Mouse (Mus musculus): ENCODE measurements around the gene Pde3a.

The Pde3a gene

GRCm38 (mm10) chr6:141404649-141405048 lies 155.6 kb downstream of the Pde3a start:
- DNase-seq (ENCODE audit: low read depth, low spot score), result no peak

DNA sequence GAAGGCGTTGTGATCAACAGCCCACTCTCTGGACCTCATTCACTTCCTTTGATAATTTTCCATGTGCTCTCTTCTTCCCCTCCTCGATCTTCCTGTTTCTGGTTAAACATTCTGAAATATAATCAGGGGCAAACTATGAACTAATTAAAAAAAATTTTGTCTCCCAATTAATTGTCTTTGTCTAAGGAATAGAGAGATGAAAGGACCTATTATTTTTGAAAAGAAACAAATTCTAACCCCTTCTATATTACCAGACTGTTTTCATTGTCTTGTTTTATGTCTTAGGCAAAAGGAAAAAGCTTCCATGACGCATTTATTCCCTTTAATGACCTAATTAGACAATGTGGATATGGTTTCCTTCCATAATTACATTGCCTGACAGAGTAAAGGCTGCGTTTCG lies 156.4 kb downstream of the Pde3a start:
- no peak for DNase-seq (ENCODE audit: low read depth, low spot score)

GRCm38 (mm10) chr6:141408758-141409157 lies 159.7 kb downstream of the Pde3a start:
- DNase-seq (ENCODE audit: low read depth, low spot score), result no peak

DNA sequence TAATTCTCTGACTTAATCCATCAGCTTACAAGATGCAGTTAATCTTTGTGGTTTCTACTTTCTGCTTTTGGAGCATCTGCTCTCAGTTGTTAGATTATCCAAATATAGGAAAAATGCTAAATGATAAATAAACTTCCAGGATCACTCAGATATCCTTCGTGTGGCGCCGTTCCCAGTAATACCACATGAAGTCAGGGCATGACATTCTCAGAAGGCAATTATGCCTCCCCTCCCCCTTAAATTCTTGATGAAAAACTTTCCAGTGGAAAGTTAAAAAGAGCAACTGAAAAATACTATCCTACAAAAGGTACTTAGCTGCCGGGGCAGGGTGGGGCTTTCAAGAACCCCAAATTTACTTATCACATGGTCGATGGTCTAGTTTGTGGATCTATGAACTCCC lies 161.8 kb downstream of the Pde3a start:
- DNase-seq (ENCODE audit: low read depth, low spot score), result no peak

GRCm38 (mm10) chr6:141425114-141425513 lies 176.0 kb downstream of the Pde3a start:
- DNase-seq (ENCODE audit: low read depth, low spot score), result no peak

GRCm38 (mm10) chr6:141428587-141428986 lies 179.5 kb downstream of the Pde3a start:
- no peak for DNase-seq (ENCODE audit: low read depth, low spot score)

DNA sequence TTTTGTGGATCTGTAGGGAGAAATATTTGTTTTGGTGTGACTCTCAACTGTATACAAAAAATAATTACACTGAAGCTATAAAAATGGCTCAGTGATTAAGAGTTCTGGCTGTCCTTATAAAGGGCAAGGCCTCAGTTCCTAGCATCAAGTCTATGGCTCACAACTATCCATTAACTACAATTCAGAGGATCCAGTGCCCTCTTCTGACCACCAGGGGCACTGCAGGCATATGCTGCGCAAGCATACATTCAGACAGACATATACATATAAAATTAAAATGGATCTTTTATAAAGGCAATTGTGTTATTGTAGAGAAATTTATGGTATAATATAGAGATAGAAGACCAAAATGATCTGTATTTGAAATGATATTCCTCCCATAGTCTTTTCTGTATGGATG lies 181.1 kb downstream of the Pde3a start:
- DNase-seq (ENCODE audit: low read depth, low spot score), result peak; percentile 9

DNA sequence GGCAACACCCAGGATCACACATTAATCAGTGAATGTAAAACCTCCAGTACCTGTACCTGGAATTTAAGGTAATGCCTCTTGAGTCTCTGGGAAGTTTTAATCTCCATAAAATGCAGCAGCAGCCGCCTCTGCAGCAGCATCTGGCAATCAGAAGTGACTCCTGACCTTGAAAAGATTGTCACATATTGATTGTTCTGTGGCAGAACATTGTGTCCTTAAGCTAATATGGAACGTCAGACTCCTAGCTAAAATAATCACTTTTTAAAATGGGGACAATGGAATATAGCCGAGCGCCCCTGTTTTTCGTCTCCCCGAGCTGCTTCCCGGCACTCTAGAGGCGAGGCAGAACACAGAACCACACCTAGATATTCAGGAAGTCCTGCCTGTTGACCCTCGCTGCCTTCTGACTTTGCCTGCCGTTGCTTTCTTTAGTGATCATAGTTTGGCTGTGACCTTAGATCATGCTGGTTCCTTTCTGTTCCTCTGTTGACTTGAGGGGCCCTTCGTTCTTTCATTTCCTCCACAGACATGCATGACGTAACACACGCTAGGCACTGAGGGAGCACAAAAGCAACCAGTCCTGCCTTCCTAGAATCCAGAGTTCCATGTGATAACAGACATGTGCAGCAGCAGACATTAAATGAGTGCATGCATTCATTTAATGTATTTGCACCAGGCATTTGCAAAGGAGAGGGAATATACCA lies 183.4 kb downstream of the Pde3a start:
- no peak for DNase-seq (ENCODE audit: low read depth, low spot score)

DNA sequence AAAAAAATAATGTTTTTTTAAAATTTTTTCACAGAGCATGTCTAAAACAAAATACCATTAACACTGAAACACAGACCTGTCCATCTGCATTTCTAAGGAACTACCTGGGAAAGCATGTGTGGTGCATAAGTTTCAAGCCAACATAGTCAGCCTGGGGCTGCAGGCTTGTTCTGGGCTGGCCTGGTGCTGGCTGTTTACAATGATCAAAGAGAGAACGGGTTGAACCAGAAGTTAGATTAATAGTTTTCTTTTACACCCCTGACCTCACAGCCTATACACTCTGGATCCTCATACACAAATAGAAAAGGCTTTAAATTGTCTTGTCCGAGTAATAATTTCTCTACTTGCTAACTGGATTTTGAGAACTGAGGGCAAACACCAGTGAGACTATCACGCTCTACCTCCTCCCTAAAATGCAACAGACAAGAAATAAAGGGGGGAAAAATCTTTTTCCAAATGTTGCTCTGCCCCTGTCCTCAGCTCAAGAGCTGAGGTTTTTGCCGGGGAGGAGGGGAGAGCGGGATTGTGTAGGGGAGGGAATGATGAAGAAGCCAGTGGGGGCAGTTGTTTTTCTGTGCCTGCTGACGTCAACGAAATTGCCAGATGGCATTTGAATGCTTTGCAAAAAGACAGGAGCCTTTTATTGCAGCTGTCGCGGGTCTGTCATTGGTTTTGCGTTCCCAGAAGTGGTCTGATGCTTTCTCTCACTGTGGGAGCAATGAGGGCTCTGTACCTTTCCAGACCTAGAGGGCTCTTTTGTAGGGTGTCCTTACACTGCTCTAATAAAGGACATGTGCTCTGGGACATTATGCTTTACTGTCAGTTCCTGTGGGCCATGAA lies 185.1 kb downstream of the Pde3a start:
- no peak for DNase-seq (ENCODE audit: low read depth, low spot score)

- no peak for DNase-seq (ENCODE audit: low read depth, low spot score)
Measured at GRCm38 (mm10) chr6:141435160-141435559, 186.1 kb downstream of the Pde3a start.

DNA sequence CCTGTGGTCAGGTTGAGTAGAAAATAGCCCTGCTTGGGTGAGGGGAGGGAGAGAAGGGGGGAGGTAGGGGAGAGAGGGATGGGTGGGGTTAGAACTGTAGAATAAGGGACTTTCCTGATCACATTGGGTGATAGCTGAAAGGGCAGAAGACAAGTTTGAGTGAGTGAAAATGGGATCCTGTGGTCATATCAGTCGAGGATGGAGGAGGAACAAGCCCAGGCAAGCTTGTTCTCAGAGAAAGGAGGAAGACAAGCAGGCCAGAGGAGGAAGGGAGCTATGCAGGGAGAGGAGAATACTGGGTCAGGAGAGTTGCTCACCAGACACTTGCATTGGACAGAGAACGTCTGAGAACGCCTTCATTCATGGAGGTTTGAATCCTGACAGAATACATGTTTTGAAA lies 190.9 kb downstream of the Pde3a start:
- DNase-seq (ENCODE audit: low read depth, low spot score), result no peak

DNA sequence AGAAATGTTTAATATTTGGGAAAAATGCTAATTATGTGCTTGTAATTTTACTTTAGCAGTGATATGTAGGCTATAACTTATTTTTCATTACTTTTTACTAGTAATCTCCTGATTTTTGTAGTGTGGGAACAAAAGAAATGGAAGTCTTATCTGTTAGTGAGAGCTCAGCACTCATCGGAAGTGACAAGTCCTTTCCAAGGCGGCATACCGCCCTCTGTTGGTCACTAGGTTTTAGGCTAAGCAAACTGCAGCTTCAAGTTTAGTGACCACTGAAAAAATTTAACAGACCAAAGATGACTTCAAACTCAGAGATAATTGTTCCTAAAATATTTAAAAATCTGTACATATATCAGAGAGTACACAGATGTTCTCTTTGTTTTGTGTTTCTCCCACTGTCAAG lies 198.5 kb downstream of the Pde3a start:
- peak; percentile 14 for DNase-seq (ENCODE audit: low read depth, low spot score)

GRCm38 (mm10) chr6:141448886-141449285 lies 199.8 kb downstream of the Pde3a start:
- no peak for DNase-seq (ENCODE audit: low read depth, low spot score)

- no peak for DNase-seq (ENCODE audit: low read depth, low spot score)
Measured at GRCm38 (mm10) chr6:141455335-141455734, 206.3 kb downstream of the Pde3a start.

DNA sequence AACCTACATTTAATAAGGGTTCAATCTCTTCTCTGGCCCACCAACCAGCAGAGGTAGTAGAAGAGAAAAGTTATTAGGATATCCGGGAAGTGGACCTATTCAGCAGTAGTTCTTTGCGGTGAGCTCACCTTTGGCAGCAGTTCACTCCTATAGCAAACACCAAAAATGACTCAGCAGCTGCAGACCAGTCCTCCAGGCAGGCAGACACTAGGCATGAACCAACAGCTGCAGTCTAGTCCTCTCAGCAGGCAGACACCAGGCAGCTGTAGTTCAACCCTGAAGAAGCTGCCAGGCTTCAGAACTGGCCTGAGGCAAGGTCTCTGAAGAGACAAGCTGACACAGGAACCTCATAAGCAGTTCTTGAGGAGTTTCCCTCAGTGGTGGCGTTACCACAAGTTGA lies 207.5 kb downstream of the Pde3a start:
- DNase-seq (ENCODE audit: low read depth, low spot score), result no peak

DNA sequence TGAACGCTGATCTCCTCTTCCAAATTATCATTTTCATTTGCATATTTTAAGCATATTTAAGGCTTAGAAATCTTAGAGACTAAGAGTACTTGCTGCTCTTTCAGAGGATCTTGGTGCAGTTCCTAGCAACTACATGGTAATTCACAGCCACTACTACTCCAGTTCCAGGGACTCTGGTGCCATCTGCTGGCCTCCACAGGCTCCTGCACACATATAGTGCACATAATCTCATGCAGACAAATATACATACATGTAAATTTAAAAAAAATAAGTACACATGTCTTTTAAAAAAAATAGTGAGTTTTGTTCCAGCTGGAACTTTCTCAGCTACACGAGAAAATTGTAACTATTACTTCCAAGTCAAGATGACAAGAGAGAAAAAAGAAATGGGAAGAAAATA lies 221.2 kb downstream of the Pde3a start:
- no peak for DNase-seq (ENCODE audit: low read depth, low spot score)

DNA sequence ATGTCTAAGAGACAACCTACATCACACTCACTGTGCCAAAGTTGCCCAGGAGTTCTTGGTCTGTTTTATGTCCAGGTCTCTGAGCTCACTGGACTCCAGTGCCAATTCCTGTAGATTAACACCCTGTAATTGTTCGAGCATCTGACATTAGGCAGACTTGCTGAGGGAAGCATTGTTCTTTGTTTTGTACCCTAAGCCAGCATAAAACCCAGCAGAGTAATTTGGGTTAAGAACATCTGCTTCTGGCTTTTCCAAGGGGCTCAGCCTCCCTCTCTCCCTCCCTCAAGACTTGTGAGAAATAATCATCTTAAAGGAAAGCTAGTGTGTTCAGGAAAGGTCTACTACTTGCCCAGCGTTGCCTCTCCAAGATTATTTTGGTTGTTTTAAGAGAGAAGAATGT lies 225.2 kb downstream of the Pde3a start:
- no peak for DNase-seq (ENCODE audit: low read depth, low spot score)

- DNase-seq (ENCODE audit: low read depth, low spot score), result no peak
Measured at GRCm38 (mm10) chr6:141474696-141475095, 225.6 kb downstream of the Pde3a start.

- DNase-seq (ENCODE audit: low read depth, low spot score), result no peak
Measured at GRCm38 (mm10) chr6:141485302-141486021, 236.4 kb downstream of the Pde3a start.

DNA sequence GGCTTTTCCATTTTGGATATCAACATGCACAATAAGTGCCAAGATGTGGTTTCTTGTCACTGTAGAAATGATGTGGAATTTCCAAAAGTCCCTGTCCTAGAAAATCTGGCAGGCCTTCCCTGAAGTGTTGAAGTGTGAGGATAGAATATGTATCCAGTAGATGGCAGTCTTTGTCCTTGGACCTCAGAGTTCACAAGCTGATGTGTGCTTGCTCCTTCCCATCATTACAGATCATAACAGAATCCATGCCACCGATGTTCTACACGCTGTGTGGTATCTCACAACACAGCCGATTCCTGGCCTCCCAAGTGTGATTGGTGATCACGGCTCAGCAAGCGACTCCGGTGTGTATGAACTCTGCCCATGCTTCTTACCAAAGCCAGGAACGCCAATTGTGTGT lies 238.2 kb downstream of the Pde3a start:
- DNase-seq (ENCODE audit: low read depth, low spot score), result no peak

DNA sequence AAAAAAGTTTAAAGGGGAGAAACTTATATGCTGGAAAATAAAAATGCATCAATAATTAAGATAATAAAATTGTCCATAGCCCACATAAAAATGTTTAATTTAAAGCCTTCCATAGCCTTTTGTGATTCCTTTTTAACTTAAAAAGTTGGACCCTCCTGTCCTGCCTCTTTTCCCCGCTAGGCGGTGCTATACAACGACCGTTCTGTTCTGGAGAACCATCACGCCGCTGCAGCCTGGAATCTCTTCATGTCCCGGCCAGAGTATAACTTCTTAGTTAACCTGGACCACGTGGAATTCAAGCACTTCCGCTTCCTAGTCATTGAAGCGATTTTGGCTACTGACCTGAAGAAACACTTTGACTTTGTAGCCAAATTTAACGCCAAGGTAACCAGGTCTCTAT lies 239.6 kb downstream of the Pde3a start:
- DNase-seq (ENCODE audit: low read depth, low spot score), result peak; percentile 6

DNA sequence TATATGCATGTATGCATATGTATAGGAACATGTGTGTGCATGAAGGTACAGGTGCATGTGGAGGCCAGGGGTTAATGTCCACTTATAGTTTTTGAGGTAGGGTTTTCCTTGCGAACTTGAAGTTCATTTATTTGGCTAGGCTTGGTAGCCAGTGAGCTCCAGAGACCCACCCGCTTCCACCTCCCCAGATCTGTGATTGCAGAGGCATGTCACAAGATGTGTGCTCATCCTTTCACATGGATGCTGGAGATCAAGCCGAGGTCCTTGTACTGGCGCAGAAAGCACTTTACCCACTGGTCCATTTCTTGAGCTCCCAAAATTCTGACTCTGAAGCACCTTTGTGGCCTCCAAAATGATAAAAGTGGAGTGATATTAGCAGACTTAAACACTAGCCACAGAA lies 245.8 kb downstream of the Pde3a start:
- no peak for DNase-seq (ENCODE audit: low read depth, low spot score)

All from CD4-positive, CD25-positive, alpha-beta regulatory T cell, adult 2 months (primary cell).